Mouse (Mus musculus) intestine, embryonic 15.5 days (tissue): ENCODE results near the gene Snf8. TPM values are rescaled to one million over a fixed set of nuclear protein-coding genes. Genes with fewer than 3 reads are reported as not detected.

Experiments used
- ATAC-seq: fragments of 200-750 bp; cut with Nextera tagmentation; 2 replicates; pipeline ENCODE4 v1.8.0; 2017; ENCODE audit warnings: moderate TSS enrichment, moderate library complexity
- H3K27ac ChIP-seq: fragments of 300-500 bp; sonication (generic); 2 replicates; pipeline ENCODE4 v1.5.1; 2015; ENCODE audit warnings: mild to moderate bottlenecking, inconsistent platforms
- H3K27me3 ChIP-seq: fragments of 300-500 bp; sonication (generic); replicated peaks from 2 replicates; pipeline ENCODE4 v1.6.1; 2015; ENCODE audit warnings: inconsistent platforms
- H3K36me3 ChIP-seq: fragments of 300-500 bp; sonication (generic); 2 replicates; pipeline ENCODE4 v1.6.1; 2015; ENCODE audit warnings: inconsistent platforms
- H3K4me1 ChIP-seq: fragments of 300-500 bp; sonication (generic); replicated peaks from 2 replicates; pipeline ENCODE4 v1.6.1; 2015; ENCODE audit warnings: inconsistent platforms
- H3K4me2 ChIP-seq: fragments of 300-500 bp; sonication (generic); replicated peaks from 2 replicates; pipeline ENCODE4 v1.6.1; 2015; ENCODE audit warnings: mild to moderate bottlenecking, inconsistent platforms
- H3K4me3 ChIP-seq: fragments of 300-500 bp; sonication (generic); replicated peaks from 2 replicates; pipeline ENCODE4 v1.5.1; 2015; ENCODE audit warnings: inconsistent platforms
- H3K9ac ChIP-seq: fragments of 300-500 bp; sonication (generic); 2 replicates; pipeline ENCODE4 v1.6.1; 2015; ENCODE audit warnings: inconsistent platforms
- H3K9me3 ChIP-seq: fragments of 300-500 bp; sonication (generic); 2 replicates; pipeline ENCODE4 v1.6.1; 2016; ENCODE audit warnings: inconsistent platforms
- WGBS: fragments of 180-500 bp; shearing (Covaris S2); methylation state at CpG from one replicate; pipeline ENCODE4 v1.1.7; 2015; 5-methylcytosine and 5-hydroxymethylcytosine counted together
- polyA plus RNA-seq: library from polyadenylated mRNA; unstranded; fragments of >200 nt; fragmentation: Nextera tagmentation; extraction: Ambion mirVana; gene quantifications from 2 replicates; pipeline ENCODE4 v1.2.1, GENCODE M21; 2015

The Snf8 gene
- polyA plus RNA-seq = 96.3 and 105 TPM in 2 replicates

DNA sequence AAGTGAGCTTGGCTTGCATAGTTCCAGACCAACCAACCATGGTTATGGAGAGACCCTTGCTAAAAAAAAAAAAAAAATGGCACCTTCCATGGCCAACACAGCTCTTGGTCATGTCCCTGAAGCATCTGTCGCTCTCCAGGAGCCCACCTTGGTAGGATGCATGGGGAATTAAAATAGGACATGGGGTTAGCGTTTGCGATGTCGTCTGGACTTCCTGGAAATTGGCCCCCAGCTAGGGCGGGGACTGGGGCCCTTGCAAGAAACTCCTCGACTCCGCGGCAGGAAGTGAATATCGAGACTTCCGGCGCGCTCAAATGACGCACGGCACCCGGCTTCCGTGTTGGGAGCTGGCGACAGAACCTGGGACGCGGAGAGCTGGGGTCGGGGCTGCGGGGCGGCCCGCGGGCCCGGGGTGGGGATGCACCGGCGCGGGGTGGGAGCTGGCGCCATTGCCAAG is at the start of gene Snf8:
TSS of gene Snf8 (plus strand) at position 290 of the 457 bp plus-strand sequence.
- ATAC-seq = peak; percentile 85
- Histone ChIP-seq H3K9ac (peak within 1 kb of the TSS; percentile 73), H3K4me1 (peaks cover 6% of the 10 kb centered on the region), H3K9me3 (no peaks in the 10 kb centered on the region), H3K27ac (0 out of 2 replicates have a peak within 1 kb of the TSS, but pooled peaks have one; percentile 56), H3K36me3 (peaks cover 9% of the 10 kb centered on the region; the same call in 1 of the 2 replicates), H3K4me3 (peak within 1 kb of the TSS; percentile 82), H3K27me3 (no peaks in the 10 kb centered on the region), H3K4me2 (peak within 1 kb of the TSS; percentile 87)
- WGBS = under 1% methylated on average over 29 of the region's 29 CpGs

DNA sequence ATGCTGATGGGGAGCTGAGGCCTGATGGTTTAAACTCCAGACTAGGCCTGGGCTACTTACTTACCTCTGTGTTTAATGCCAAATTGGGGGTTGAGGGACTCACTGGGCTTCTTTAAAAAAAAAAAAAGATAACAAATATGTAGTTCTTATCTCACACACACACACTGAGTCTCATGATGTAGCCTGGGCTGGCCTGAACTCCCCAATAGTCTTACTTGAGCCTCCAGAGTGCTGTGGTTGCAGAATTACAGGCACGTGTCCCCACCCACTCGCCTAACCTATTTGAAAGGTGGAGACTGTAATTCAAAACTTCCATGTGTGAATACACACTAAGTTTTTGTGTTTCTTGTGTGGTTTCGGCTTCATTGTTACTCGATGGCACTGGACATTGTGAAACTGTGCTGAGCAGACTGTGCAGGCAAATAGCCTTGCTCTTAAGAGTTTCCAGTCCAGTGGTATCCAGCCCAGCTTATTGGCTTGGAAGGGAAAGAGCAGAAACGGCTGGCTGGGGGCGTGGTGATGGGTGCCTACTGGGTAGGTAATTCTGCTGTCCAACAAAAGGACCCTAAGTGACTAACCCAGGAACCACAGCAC is 46.7 kb upstream of the Snf8 start:
- Histone ChIP-seq H3K27ac (peak overlapping the region; percentile 3; the same call in 1 of the 2 replicates), H3K4me1 (peaks cover 55% of the 10 kb centered on the region), H3K9ac (no peak overlapping the region), H3K36me3 (no peaks in the 10 kb centered on the region), H3K4me3 (no peak overlapping the region), H3K9me3 (no peaks in the 10 kb centered on the region), H3K4me2 (no peak overlapping the region), H3K27me3 (no peaks in the 10 kb centered on the region)
- no peak for ATAC-seq
- WGBS = 68% methylated on average over 6 of the region's 6 CpGs

GRCm38 (mm10) chr11:95988533-95988932 is 46.2 kb upstream of the Snf8 start:
- WGBS = 56% methylated on average over 9 of the region's 9 CpGs
- Histone ChIP-seq H3K27ac (peak overlapping the region; percentile 3; the same call in 1 of the 2 replicates), H3K4me1 (peaks cover 54% of the 10 kb centered on the region), H3K9me3 (no peaks in the 10 kb centered on the region), H3K27me3 (no peaks in the 10 kb centered on the region), H3K9ac (no peak overlapping the region), H3K36me3 (no peaks in the 10 kb centered on the region), H3K4me2 (no peak overlapping the region), H3K4me3 (no peak overlapping the region)
- ATAC-seq = peak; percentile 44; the same call in 1 of the 2 replicates

DNA sequence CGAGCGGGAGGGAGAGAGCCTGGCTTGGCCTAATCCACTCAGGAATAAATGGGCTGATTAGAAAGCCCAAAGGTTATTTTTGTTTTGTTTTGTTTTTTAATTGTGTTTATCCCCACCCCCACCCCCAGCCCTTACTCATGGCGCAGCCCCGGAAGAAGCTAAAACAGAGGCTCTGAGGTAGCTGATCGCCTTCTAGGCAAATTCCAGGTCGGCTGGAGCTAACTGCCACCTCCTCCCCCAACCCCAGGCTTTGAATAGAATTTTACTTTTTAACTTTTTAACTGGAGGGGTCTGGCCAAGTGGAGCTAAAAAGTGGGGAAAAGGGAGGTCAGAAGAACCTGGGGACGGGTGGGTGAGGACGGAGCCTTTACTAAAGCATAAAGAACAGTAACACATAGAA is 44.8 kb upstream of the Snf8 start:
- no peak overlapping the region for H3K9ac ChIP-seq

GRCm38 (mm10) chr11:95990431-95990830 is 44.3 kb upstream of the Snf8 start:
- Histone ChIP-seq H3K9ac (peak overlapping the region; percentile 64; the same call in 1 of the 2 replicates), H3K27me3 (no peaks in the 10 kb centered on the region), H3K27ac (peak overlapping the region; percentile 77), H3K36me3 (0 out of 2 replicates have a peak, but pooled peaks cover 3% of the 10 kb centered on the region), H3K9me3 (no peaks in the 10 kb centered on the region), H3K4me2 (peak overlapping the region; percentile 88), H3K4me1 (peaks cover 49% of the 10 kb centered on the region), H3K4me3 (peak overlapping the region; percentile 47; the same call in 1 of the 2 replicates)
- 50% methylated on average over 4 of the region's 4 CpGs for WGBS
- no peak for ATAC-seq

More for the DNA sequence above, 44.8 kb upstream of the Snf8 start:
- no peaks in the 10 kb centered on the region for H3K27me3 ChIP-seq
- H3K27ac ChIP-seq = peak overlapping the region; percentile 11; the same call in 1 of the 2 replicates
- no peak overlapping the region for H3K4me3 ChIP-seq
- no peak for ATAC-seq
- no peaks in the 10 kb centered on the region for H3K9me3 ChIP-seq
- H3K4me1 ChIP-seq = peaks cover 49% of the 10 kb centered on the region
- 0 out of 2 replicates have a peak, but pooled peaks cover 3% of the 10 kb centered on the region for H3K36me3 ChIP-seq
- WGBS = 56% methylated on average over 8 of the region's 8 CpGs
- H3K4me2 ChIP-seq = no peak overlapping the region

DNA sequence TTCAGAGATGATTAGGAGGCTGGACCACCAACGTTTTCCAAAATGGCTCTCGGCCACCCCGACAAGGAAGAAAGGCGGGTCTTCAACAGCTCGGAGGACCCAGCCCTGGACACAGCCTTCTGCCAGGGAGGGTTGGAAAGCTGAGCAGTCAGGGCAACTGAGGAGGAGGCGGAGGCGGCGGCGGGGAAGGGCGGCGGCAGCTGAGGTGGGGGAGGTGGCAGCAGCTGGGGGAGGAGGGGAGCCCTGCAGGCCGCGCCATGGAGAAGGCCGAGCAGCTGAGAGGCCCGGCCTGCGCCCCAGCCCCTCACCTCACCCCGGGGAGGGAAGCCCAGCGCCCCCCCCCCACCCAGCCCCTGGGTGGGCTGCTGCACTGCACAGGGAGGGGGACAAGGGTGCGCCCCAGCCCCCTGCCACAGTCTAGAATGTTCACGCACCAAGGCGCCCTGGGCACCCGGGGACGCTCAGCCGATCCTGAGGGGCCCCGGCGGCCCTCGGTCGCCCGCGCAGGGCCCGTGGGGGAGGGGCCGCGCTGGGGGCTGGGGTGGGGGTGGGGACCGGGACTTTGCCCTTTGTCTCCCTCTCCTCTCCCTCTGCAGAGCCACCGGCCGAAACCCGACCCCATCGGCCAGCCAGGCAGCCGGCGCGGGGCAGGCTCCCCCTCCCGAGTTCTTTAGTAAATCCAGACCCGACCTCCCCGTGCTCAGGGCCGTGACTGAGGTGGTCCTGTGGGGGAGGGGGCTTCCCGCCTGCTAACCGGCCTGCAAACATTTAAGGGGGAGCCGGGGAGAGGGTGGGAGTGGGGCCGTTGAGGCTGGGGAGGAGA is 43.6 kb upstream of the Snf8 start:
- Histone ChIP-seq H3K9ac (peak overlapping the region; percentile 64), H3K9me3 (no peaks in the 10 kb centered on the region), H3K4me1 (peaks cover 49% of the 10 kb centered on the region), H3K4me2 (peak overlapping the region; percentile 88), H3K4me3 (peak overlapping the region; percentile 47), H3K27ac (peak overlapping the region; percentile 77), H3K36me3 (0 out of 2 replicates have a peak, but pooled peaks cover 3% of the 10 kb centered on the region), H3K27me3 (no peaks in the 10 kb centered on the region)
- 3% methylated on average over 39 of the region's 49 CpGs for WGBS
- peak; percentile 83 for ATAC-seq

GRCm38 (mm10) chr11:95994151-95994550 is 40.5 kb upstream of the Snf8 start:
- WGBS = 94% methylated on average over 8 of the region's 8 CpGs
- 0 out of 2 replicates have a peak, but pooled peaks cover 6% of the 10 kb centered on the region for H3K36me3 ChIP-seq
- no peak for ATAC-seq
- no peaks in the 10 kb centered on the region for H3K9me3 ChIP-seq
- H3K4me2 ChIP-seq = no peak overlapping the region
- no peak overlapping the region for H3K9ac ChIP-seq
- H3K27ac ChIP-seq = no peak overlapping the region
- no peaks in the 10 kb centered on the region for H3K27me3 ChIP-seq
- peaks cover 44% of the 10 kb centered on the region for H3K4me1 ChIP-seq
- H3K4me3 ChIP-seq = no peak overlapping the region

DNA sequence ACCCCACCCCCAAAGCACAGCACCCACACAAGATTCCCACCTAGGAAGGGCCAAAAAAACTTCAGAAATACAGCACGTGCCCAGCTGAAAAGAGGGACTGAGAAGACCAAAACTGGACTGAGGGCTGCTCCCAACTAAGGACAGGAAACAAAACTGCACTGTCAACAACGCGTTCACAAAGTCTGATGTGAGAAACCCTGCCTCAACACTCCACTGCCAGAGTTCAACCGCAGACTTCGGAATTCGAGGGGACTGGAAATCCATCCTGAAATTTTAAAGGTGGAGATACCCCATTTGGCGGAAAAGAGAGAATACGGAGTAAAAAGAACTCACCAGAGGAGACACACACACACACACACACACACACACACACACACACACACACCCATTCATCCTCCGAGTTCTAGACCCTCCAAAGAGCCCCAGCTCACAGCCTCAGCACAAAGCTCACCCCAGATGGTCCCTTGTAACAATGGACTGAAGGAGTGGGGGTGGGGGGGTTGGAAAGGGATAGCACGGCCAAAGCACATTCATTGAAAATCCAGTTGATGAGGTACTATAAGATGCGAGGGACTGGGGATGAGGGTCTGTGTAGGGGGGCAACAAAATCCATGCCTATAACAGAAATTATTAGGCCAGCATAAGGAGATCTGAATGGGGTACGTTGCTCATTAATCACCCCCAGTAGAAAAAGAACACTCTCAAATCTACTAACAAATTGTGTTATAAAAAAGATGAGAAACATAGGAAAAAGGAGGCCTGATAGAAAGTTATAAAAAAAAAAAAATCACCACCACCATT is 31.4 kb upstream of the Snf8 start:
- H3K9me3 ChIP-seq = no peaks in the 10 kb centered on the region
- H3K4me2 ChIP-seq = peak overlapping the region; percentile 95
- H3K4me3 ChIP-seq = peak overlapping the region; percentile 83
- no peaks in the 10 kb centered on the region for H3K36me3 ChIP-seq
- H3K4me1 ChIP-seq = peaks cover 17% of the 10 kb centered on the region
- ATAC-seq = no peak
- peak overlapping the region; percentile 45 for H3K9ac ChIP-seq
- H3K27me3 ChIP-seq = no peaks in the 10 kb centered on the region; the same call in 1 of the 2 replicates
- H3K27ac ChIP-seq = no peak overlapping the region
- WGBS = 3% methylated on average over 12 of the region's 12 CpGs

- Histone ChIP-seq H3K4me2 (peak overlapping the region; percentile 95), H3K9me3 (no peaks in the 10 kb centered on the region), H3K27ac (peak overlapping the region; percentile 92), H3K4me3 (peak overlapping the region; percentile 83), H3K4me1 (peaks cover 14% of the 10 kb centered on the region), H3K36me3 (no peaks in the 10 kb centered on the region), H3K27me3 (no peaks in the 10 kb centered on the region; the same call in 1 of the 2 replicates), H3K9ac (peak overlapping the region; percentile 94)
- under 1% methylated on average over 32 of the region's 32 CpGs for WGBS
- no peak; the same call in 1 of the 2 replicates for ATAC-seq
Observed at GRCm38 (mm10) chr11:96003969-96004792, 30.5 kb upstream of the Snf8 start.

- under 1% methylated on average over 56 of the region's 57 CpGs for whole genome bisulfite sequencing
- H3K4me1 ChIP-seq = peaks cover 14% of the 10 kb centered on the region
Observed at GRCm38 (mm10) chr11:96004793-96005402, 29.8 kb upstream of the Snf8 start.

More at GRCm38 (mm10) chr11:96004793-96005402, 29.8 kb upstream of the Snf8 start:
- peak overlapping the region; percentile 83 for H3K4me3 ChIP-seq
- H3K27ac ChIP-seq = peak overlapping the region; percentile 92
- peak overlapping the region; percentile 95 for H3K4me2 ChIP-seq
- no peaks in the 10 kb centered on the region for H3K36me3 ChIP-seq
- H3K9me3 ChIP-seq = no peaks in the 10 kb centered on the region
- peak overlapping the region; percentile 94 for H3K9ac ChIP-seq
- H3K27me3 ChIP-seq = no peaks in the 10 kb centered on the region; the same call in 1 of the 2 replicates
- ATAC-seq = peak; percentile 36
